Mouse (Mus musculus) liver, embryonic 14.5 days (tissue): Measurements from ENCODE around the gene Bdnf. TPM values are rescaled to one million over a fixed set of nuclear protein-coding genes. Genes with fewer than 3 reads are reported as not detected.

Experiments used
- ATAC-seq: fragments of 200-750 bp; cut with Nextera tagmentation; 2 replicates; pipeline ENCODE4 v1.8.0; 2017; ENCODE audit warnings: moderate number of reproducible peaks, mild to moderate bottlenecking, moderate library complexity; ENCODE audit not compliant: insufficient read depth
- DNase-seq, 3 experiments: peaks; one replicate each; pipeline ENCODE4 v3.0.0-alpha.2; 2012 to 2013; ENCODE audit warnings: low read depth in 3 of 3, low spot score in 3 of 3
- H3K27ac ChIP-seq: fragments of 300-500 bp; sonication (generic); 2 replicates; pipeline ENCODE4 v1.5.1; 2014; ENCODE audit warnings: moderate library complexity, mild to moderate bottlenecking, control low read depth, inconsistent platforms
- H3K27me3 ChIP-seq: fragments of 300-500 bp; sonication (generic); 2 replicates; pipeline ENCODE4 v1.6.1; 2014; ENCODE audit warnings: mild to moderate bottlenecking, low read length, moderate library complexity; ENCODE audit not compliant: control insufficient read depth, insufficient read depth
- H3K36me3 ChIP-seq: fragments of 300-500 bp; sonication (generic); replicated peaks from 2 replicates; pipeline ENCODE4 v1.6.1; 2014; ENCODE audit warnings: low read depth; ENCODE audit not compliant: control insufficient read depth, insufficient read depth
- H3K4me1 ChIP-seq, 2 experiments: fragments of 200-500 bp in 1 of 2; fragments of 300-500 bp in 1 of 2; sonication (generic) in 1 of 2; replicated peaks; 2 replicates each; pipeline ENCODE4 v1.6.1; 2012 to 2014; ENCODE audit warnings: antibody characterized with exemption in 1 of 2, inconsistent platforms in 1 of 2, low read length in 1 of 2; ENCODE audit not compliant: control insufficient read depth in 2 of 2, insufficient read depth in 2 of 2
- H3K4me2 ChIP-seq: fragments of 300-500 bp; sonication (generic); 2 replicates; pipeline ENCODE4 v1.6.1; 2014; ENCODE audit warnings: low read depth, mild to moderate bottlenecking, control low read depth, moderate library complexity
- H3K4me3 ChIP-seq, 2 experiments: fragments of 200-500 bp in 1 of 2; fragments of 300-500 bp in 1 of 2; sonication (generic) in 1 of 2; 2 replicates each; pipeline ENCODE4 v1.5.1; 2012 to 2014; ENCODE audit warnings: low read depth in 2 of 2, low read length in 2 of 2, mild to moderate bottlenecking in 2 of 2, control low read depth in 1 of 2, inconsistent platforms in 1 of 2, moderate library complexity in 1 of 2; ENCODE audit not compliant: insufficient read depth in 1 of 2
- H3K9ac ChIP-seq: fragments of 300-500 bp; sonication (generic); replicated peaks from 2 replicates; pipeline ENCODE4 v1.6.1; 2014; ENCODE audit warnings: mild to moderate bottlenecking, control low read depth, moderate library complexity
- H3K9me3 ChIP-seq: fragments of 300-500 bp; sonication (generic); 2 replicates; pipeline ENCODE4 v1.6.1; 2016; ENCODE audit warnings: low read length, mixed read lengths; ENCODE audit not compliant: control insufficient read depth
- CTCF ChIP-seq: IDR thresholded peaks from 2 replicates; pipeline ENCODE4 v1.5.1; 2016; ENCODE audit warnings: antibody characterized with exemption, low read depth, control low read depth
- EP300 ChIP-seq: IDR thresholded peaks from 2 replicates; pipeline ENCODE4 v1.6.1; 2016; ENCODE audit warnings: antibody characterized with exemption, low read depth
- WGBS: fragments of 180-500 bp; shearing (Covaris S2); extraction: QIAGEN DNeasy Blood & Tissue Kit; methylation state at CpG from one replicate; pipeline ENCODE4 v1.1.7; 2014; ENCODE audit not compliant: insufficient replicate concordance; 5-methylcytosine and 5-hydroxymethylcytosine counted together
- polyA plus RNA-seq, 2 experiments: library from polyadenylated mRNA; depleted of rRNA in 1 of 2; stranded (reverse) in 1 of 2; unstranded in 1 of 2; fragments of >200 nt; fragmentation: Nextera tagmentation in 1 of 2; extraction: Ambion mirVana in 1 of 2; gene quantifications; 2 replicates each; pipeline versions ENCODE4 v1.2.1 to v1.2.3; 2012 to 2014

Gene Bdnf
- polyA plus RNA-seq, 2 experiments, result 0.04 to 0.06 TPM

- Histone ChIP-seq H3K27ac (no peak overlapping the region), H3K36me3 (no peaks in the 10 kb centered on the region), H3K4me3 (no peak overlapping the region), H3K4me1 (no peaks in the 10 kb centered on the region), H3K9ac (no peak overlapping the region), H3K4me2 (no peak overlapping the region), H3K27me3 (no peaks in the 10 kb centered on the region), H3K9me3 (no peaks in the 10 kb centered on the region)
- ATAC-seq, result no peak
- DNase-seq, result no peak
- TF ChIP-seq CTCF, result no peak
- TF ChIP-seq EP300, result no peak
- WGBS, result 23% methylated on average over 6 of the region's 6 CpGs
Observed at GRCm38 (mm10) chr2:109725831-109726230, 51.3 kb downstream of the Bdnf start.

- H3K4me1 ChIP-seq, result no peaks in the 10 kb centered on the region
- TF ChIP-seq EP300, result no peak
- TF ChIP-seq CTCF, result no peak
- H3K9ac ChIP-seq, result no peak overlapping the region
- H3K4me3 ChIP-seq, result no peak overlapping the region
- no peak overlapping the region for H3K27ac ChIP-seq
- no peaks in the 10 kb centered on the region for H3K27me3 ChIP-seq
- no peaks in the 10 kb centered on the region for H3K9me3 ChIP-seq
- no peaks in the 10 kb centered on the region for H3K36me3 ChIP-seq
- no peak for ATAC-seq
- DNase-seq, result no peak
- H3K4me2 ChIP-seq, result no peak overlapping the region
- 62% methylated on average over 1 of the region's 1 CpGs for WGBS
Observed at GRCm38 (mm10) chr2:109729221-109729620, 54.7 kb downstream of the Bdnf start.

- H3K4me2 ChIP-seq, result no peak overlapping the region
- TF ChIP-seq CTCF (no peak), EP300 (no peak)
- DNase-seq (no peak), ATAC-seq (no peak)
- H3K27ac ChIP-seq, result no peak overlapping the region
- no peak overlapping the region for H3K4me3 ChIP-seq
- no peaks in the 10 kb centered on the region for H3K27me3 ChIP-seq
- no peaks in the 10 kb centered on the region for H3K9me3 ChIP-seq
- H3K9ac ChIP-seq, result no peak overlapping the region
- H3K4me1 ChIP-seq, result no peaks in the 10 kb centered on the region
- H3K36me3 ChIP-seq, result no peaks in the 10 kb centered on the region
- WGBS, result 45% methylated on average over 9 of the region's 9 CpGs
Observed at GRCm38 (mm10) chr2:109733201-109734039, 58.9 kb downstream of the Bdnf start.

DNA sequence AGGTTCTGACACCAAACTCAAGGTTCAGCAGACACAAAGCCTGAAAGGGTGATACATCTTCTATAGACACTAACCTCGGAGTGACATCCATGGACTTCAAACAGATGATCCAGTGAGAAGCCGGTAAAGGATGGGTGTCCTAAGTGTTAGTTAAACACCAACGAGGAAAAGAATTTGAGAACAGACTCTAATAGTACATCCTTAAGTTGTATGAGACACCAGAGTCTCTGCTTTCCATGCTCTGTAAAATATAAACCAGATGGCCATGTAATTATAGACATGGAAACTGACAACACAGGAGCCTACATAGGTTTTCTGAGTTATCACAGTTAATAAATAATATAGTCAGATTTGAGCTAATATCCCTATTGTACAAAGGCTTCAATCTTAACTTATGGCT is 59.7 kb downstream of the Bdnf start:
- TF ChIP-seq CTCF (no peak), EP300 (no peak)
- H3K4me3 ChIP-seq, result no peak overlapping the region
- ATAC-seq, result no peak

DNA sequence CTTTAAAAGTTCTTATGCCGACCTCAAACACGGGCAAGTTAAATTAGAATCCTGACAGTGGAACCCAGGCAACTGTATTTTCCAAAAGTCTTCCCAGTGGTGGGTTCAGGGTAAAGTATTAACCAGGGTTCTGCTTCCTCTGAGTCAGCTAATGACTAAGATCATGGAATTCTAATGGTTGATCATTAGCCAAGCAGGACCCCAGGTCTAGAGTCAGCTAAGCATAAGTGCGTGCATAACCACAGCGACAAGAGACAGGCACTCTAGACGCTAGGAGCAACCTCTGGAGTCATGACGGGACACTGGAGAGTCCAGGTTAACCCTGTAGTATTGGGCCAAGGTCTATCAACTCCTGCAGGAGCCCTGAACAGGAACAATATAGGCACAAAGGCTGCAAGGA is 60.2 kb downstream of the Bdnf start:
- Histone ChIP-seq H3K9me3 (no peaks in the 10 kb centered on the region), H3K4me2 (no peak overlapping the region), H3K9ac (no peak overlapping the region), H3K27me3 (no peaks in the 10 kb centered on the region), H3K36me3 (no peaks in the 10 kb centered on the region), H3K4me3 (no peak overlapping the region), H3K4me1 (no peaks in the 10 kb centered on the region), H3K27ac (no peak overlapping the region)
- 60% methylated on average over 6 of the region's 6 CpGs for WGBS
- TF ChIP-seq EP300, result no peak
- no peak for TF ChIP-seq CTCF
- DNase-seq (no peak), ATAC-seq (no peak)

More for the DNA sequence above, 59.7 kb downstream of the Bdnf start:
- DNase-seq, result no peak
- Histone ChIP-seq H3K27ac (no peak overlapping the region), H3K4me1 (no peaks in the 10 kb centered on the region), H3K4me2 (no peak overlapping the region), H3K27me3 (no peaks in the 10 kb centered on the region), H3K36me3 (no peaks in the 10 kb centered on the region), H3K9ac (no peak overlapping the region), H3K9me3 (no peaks in the 10 kb centered on the region)
- 52% methylated on average over 3 of the region's 3 CpGs for WGBS
